Mouse (Mus musculus): ENCODE results near the gene B230307C23Rik.
"Not testable (repeated sequence)": the region's sequence is repeated elsewhere in the genome, so short reads cannot be mapped to it uniquely, and the experiment has no call there.

B230307C23Rik gene

GRCm38 (mm10) chr16:97996616-97997382 lies at the start of gene B230307C23Rik:
TSS of gene B230307C23Rik (plus strand) at chr16:97997315.
- DNase-seq (ENCODE audit: low spot score): peak; percentile 90

DNA sequence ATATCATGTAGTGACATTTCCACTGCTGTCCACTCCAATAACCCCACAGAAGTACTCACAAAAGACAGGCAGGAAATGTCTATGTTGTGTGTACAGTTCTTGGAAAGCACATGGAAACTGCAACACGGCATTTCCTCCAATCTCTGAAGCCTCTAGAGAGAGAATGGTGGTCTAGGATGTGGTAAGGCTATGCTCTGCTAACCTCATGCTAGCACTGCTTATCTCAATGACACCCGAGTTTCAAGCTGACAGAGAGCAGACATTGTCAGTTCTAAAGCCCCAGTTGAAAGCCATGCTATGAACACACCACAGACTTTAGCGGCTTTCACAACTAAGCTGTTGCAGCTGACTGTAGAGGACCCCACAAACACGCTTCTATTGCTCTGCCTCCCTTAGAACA lies 48.3 kb upstream of the B230307C23Rik start:
- DNase-seq (ENCODE audit: low spot score): no peak

DNA sequence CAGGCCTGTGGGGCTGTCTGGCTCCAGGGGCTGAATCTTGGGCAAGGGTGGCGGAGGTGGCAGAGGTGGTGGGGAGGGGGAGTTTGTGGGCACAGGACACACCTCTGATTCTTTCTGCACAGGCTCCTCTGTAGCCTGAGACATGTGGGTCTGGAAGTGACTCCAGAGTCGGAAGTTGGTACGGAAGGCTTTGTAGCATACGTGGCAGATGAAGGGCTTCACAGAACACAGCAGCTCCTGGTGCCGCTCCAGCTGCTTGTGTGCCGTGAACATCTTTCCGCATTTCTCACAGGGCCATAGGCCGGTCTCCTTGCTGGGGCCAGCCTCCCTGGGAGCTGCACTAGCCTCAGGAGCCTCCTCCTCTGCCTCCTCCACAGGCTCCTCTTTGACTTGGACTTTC lies 47.1 kb upstream of the B230307C23Rik start:
- DNase-seq (ENCODE audit: low spot score): no peak

DNA sequence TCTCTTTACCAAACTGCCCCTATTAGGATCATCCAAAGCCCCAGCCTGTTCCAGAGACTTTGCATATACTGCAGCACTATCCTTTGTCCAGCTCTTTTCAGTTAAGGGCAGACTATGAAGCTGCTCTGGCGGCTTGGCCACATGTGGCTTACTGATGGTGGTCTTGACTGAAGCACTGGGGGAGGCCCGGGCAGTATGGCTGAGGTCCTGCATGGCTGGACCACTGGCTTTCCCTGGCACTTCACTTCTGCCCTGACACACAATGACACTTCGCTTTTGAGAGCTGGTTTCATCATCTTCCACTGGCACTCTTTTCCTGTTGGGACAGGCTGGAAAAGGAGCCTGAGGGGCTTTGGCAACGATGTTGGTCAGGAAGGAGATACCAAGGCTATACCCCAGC lies 44.7 kb upstream of the B230307C23Rik start:
- DNase-seq (ENCODE audit: low spot score): no peak

GRCm38 (mm10) chr16:97952801-97953200 lies 44.3 kb upstream of the B230307C23Rik start:
- no peak for DNase-seq (ENCODE audit: low spot score)

- no peak for DNase-seq (ENCODE audit: low spot score)
Measured at GRCm38 (mm10) chr16:97953300-97953699, 43.8 kb upstream of the B230307C23Rik start.

- no peak for DNase-seq (ENCODE audit: low spot score)
Measured at GRCm38 (mm10) chr16:97956011-97956410, 41.1 kb upstream of the B230307C23Rik start.

DNA sequence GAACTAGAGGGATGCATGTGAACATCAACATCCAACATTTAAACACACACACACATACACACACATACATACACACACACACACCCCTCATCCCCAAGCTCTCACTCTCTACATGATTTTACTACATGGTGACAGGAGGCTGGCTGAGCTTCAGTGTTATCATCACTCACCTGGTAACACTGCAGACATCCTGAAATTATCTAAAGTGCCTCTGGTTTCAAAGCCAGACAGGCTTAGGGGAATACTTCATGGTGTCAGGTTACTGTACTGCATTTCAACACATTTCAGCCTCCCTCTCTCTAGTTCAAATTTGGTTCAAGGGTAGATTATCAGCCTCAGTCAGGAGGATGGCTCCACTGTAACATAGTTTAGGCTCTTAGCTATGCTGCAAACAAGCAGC lies 39.5 kb upstream of the B230307C23Rik start:
- DNase-seq (ENCODE audit: low spot score): no peak

DNA sequence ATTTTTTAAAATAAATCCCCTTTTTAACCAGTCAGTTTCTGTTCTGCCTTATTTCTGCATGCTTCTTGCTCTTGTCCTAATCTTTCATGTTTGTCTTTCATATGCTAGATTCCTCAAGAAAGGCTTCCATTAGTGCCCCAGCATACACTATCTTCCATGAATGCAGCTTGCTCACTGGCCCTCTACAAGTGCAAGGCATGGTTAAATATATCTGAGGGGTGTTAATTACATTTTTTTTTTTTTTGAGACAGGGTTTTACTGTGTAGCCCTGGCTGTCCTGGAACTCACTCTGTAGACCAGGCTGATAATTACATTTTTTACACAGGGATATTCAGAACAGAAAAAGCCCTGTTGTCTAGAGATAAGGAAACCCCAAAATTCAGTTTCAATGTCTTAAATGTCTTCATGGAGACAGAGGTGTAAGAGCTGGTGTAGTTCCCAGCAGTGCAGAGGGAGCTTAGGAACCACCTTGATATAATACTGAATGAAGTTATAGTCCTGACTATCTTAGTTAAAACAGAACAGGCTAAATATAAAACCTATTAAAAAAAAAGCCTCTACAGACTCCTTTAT lies 38.6 kb upstream of the B230307C23Rik start:
- DNase-seq (ENCODE audit: low spot score): no peak

GRCm38 (mm10) chr16:97960348-97960747 lies 36.8 kb upstream of the B230307C23Rik start:
- DNase-seq (ENCODE audit: low spot score): no peak

DNA sequence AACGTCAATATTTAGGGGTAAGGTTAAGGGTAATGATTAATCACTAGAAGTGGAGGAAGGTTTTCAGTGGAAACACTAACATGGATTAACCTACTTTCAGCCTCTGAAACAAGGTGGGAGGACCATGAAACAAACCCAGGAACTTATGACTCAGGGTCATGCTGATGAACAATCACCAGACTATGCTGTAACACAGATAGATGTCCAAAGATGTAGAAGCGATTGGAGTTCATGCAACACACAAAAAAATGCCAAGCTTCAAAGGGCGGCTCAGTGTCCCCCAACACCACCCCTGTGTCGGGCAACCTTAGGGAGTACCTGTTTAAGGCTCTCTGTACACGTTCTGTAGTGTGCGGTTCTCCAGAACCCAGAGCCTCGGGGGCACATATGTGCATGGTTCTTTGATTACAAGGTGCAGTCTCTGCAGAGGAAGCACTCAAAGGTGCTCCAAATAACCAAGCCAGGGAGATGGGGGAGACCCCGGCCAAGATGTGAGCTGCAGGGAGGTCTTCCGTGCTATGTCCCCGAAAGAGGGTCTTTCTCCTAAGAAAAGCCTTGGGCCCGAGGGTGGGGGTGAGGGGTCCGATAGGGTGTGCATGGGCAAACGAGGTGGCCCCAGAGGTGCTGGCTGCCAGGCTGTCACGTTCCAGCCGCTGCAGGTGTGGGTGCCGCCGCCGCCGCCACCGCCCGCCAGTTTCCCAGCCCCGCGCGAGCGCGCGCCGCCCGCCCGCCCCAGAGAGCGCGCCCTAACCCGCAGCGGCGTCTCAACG lies 35.5 kb upstream of the B230307C23Rik start:
- DNase-seq (ENCODE audit: low spot score): no peak

GRCm38 (mm10) chr16:97962151-97962948 lies 34.8 kb upstream of the B230307C23Rik start, which contains the start of the genes C2cd2 and Zbtb21:
TSS of gene C2cd2 (minus strand) at chr16:97962598.
TSS of gene Zbtb21 (minus strand) at chr16:97962622.
- peak; percentile 97 for DNase-seq (ENCODE audit: low spot score)

GRCm38 (mm10) chr16:97963956-97964540 lies 33.1 kb upstream of the B230307C23Rik start:
- no peak for DNase-seq (ENCODE audit: low spot score)

GRCm38 (mm10) chr16:97977277-97977676 lies 19.8 kb upstream of the B230307C23Rik start:
- DNase-seq (ENCODE audit: low spot score): no peak

GRCm38 (mm10) chr16:97977722-97978121 lies 19.4 kb upstream of the B230307C23Rik start:
- no peak for DNase-seq (ENCODE audit: low spot score)

DNA sequence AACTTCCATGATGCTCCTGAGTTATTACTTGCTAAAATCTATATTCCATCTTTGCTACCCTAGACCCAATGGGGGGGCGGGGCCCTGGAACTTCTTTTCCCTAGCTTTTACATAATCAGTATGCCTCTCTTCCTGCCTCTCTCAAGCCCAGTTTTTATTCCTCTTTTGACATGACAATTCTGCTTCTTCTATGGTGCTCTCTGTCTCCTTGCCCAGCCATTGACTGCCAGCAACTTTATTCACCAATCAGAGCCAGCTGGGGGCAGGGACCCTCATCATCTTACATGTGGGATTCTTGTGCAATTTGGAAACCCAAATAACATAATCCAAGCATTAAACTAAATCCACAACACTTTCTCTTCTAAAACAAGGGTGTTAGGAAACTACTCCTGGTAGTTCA lies 15.8 kb upstream of the B230307C23Rik start:
- DNase-seq (ENCODE audit: low spot score): no peak

DNA sequence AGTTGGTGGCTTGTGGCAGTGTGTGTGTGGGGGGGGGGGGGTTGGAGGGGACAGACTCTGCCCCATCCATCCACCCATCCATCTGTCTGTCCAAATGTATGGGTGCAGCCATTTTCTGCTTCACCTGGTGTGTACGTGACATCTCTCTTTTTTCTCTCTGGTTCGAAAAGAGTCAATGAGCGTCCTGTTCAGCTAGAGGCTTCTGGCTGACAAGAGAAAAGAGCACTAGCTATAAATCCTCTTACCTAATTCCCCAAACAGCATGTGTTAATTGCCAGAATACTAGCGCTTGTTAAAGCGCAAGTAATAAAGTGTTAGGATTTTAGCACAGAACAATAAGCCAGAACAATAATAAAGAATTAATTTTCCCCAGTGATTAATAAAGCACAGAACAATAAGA lies 12.5 kb upstream of the B230307C23Rik start:
- no peak for DNase-seq (ENCODE audit: low spot score)

DNA sequence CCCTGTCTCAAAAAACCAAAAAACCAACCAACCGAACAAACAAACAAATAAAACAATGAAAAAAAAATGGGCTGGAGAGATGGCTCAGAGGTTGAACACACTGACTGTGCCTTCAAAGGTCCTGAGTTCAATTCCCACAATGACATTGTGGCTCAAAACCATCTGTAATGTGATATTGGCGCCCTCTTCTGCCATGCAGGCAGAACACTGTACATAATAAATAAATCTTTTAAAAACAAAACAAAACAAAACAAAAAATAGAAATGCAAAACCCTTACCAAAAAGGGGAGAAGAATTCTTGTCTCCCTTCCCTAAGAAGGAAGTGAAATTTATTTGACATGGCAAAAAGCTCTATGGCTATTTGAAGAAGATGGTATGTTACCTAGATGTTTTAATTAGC lies 5.6 kb upstream of the B230307C23Rik start:
- no peak for DNase-seq (ENCODE audit: low spot score)

GRCm38 (mm10) chr16:97992477-97992876 lies 4.6 kb upstream of the B230307C23Rik start:
- not testable (repeated sequence) for DNase-seq (ENCODE audit: low spot score)

- DNase-seq (ENCODE audit: low spot score): peak; percentile 12
Measured at GRCm38 (mm10) chr16:97995849-97996615, 1.1 kb upstream of the B230307C23Rik start.

DNA sequence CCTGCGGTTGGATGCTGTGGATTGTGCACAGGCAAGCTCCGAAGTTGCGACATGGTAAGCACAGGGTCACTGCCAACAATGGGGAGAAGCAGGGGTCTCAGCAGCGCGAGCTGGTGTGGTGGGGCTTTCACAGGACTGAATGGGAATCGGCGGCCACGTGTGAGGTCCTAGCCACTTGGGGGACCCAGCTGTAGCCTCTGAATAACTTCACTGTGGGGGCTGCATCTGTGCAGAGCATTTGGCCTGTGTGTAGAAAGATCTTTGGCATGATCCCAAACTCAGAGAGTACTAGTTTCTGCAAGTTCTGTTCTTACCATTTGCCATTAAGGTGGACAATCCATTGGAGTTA lies 242 bp downstream of the B230307C23Rik start:
- DNase-seq (ENCODE audit: low spot score): not testable (repeated sequence)
